Comparison of ENCODE assay signal across 8 mouse cellular contexts in genomic region chr6:117880394-117880838, GRCm38 (mm10). TPM values are rescaled to one million over a fixed set of nuclear protein-coding genes. Genes with fewer than 3 reads are reported as not detected.
DNase-seq lines count a peak whose midpoint lies in the region; ATAC-seq and TF ChIP-seq lines count a peak whose summit lies in the region.

No protein-coding gene starts in this region.

- 37% methylated on average over 3 of the region's 3 CpGs for WGBS in heart, adult 2 months
- WGBS in heart, embryonic 13.5 days = 47% methylated on average over 3 of the region's 3 CpGs
- 40% methylated on average over 3 of the region's 3 CpGs for WGBS in macrophage (ENCODE audit: missing documents)

- peak overlapping the region; percentile 98 for H3K27ac ChIP-seq in heart, adult 2 months
- H3K27ac ChIP-seq in ES-Bruce4 (ENCODE audit: insufficient read depth, low read length) (peak overlapping the region; percentile 94), macrophage (peak overlapping the region; percentile 93)
- peak overlapping the region; percentile 100 for H3K27ac ChIP-seq in heart, embryonic 13.5 days (replicated peaks)

- intact Hi-C loops in heart, adult 2 months (cut with DNase I) = loop anchor here (1.0 kb wide), 1 partner anchor 26 kb away; no protein-coding TSS in a partner anchor
- intact Hi-C loops in heart, postnatal 25 days (cut with DNase I) = loop anchor here (2.0 kb wide), 2 partner anchors 24 to 36 kb away; no protein-coding TSS in a partner anchor

- no peak for TF ChIP-seq POLR2A in heart, adult 2 months (IDR thresholded peaks at IDR 0.05; ENCODE audit: insufficient read depth, low read depth, low read length)
- no peak for TF ChIP-seq POLR2A in ES-Bruce4 (IDR thresholded peaks at IDR 0.05; ENCODE audit: insufficient read depth, low read length)

- no peaks in the 10 kb centered on the region for H3K27me3 ChIP-seq in heart, adult 2 months (ENCODE audit: control insufficient read depth, insufficient read depth, low read length)
- H3K27me3 ChIP-seq in ES-Bruce4 (ENCODE audit: control insufficient read depth, insufficient read depth, low read length, poor library complexity, severe bottlenecking) = no peaks in the 10 kb centered on the region
- H3K27me3 ChIP-seq in heart, embryonic 13.5 days (replicated peaks) = no peaks in the 10 kb centered on the region

- 0 out of 2 replicates have a peak, but pooled peaks cover 1% of the 10 kb centered on the region for H3K4me1 ChIP-seq in heart, adult 2 months (ENCODE audit: control insufficient read depth, insufficient read depth, low read length)
- peaks cover 1% of the 10 kb centered on the region for H3K4me1 ChIP-seq in ES-Bruce4 (ENCODE audit: control insufficient read depth, insufficient read depth, low read length)
- H3K4me1 ChIP-seq in heart, embryonic 13.5 days = peaks cover 12% of the 10 kb centered on the region

- H3K4me2 ChIP-seq in heart, embryonic 13.5 days = peak overlapping the region; percentile 72

- H3K9ac ChIP-seq in heart, adult 2 months (ENCODE audit: low read depth, low read length) = no peak overlapping the region
- peak overlapping the region; percentile 69 for H3K9ac ChIP-seq in ES-Bruce4 (ENCODE audit: low read depth, poor library complexity, severe bottlenecking)
- H3K9ac ChIP-seq in heart, embryonic 13.5 days = peak overlapping the region; percentile 86

- no peaks in the 10 kb centered on the region for H3K9me3 ChIP-seq in ES-Bruce4 (replicated peaks; ENCODE audit: control insufficient read depth, insufficient read depth, low read length, poor library complexity, severe bottlenecking)
- H3K9me3 ChIP-seq in heart, embryonic 13.5 days = no peaks in the 10 kb centered on the region

- H3K4me3 ChIP-seq in heart, adult 2 months = peak overlapping the region; percentile 83
- no peak overlapping the region; the same call in 1 of the 2 replicates for H3K4me3 ChIP-seq in ES-Bruce4 (ENCODE audit: low read depth, low read length)
- peak overlapping the region; percentile 59 for H3K4me3 ChIP-seq in heart, embryonic 13.5 days
- peak overlapping the region; percentile 60 for H3K4me3 ChIP-seq in macrophage (ENCODE audit: inconsistent target)

- no peak for ATAC-seq in heart, embryonic 13.5 days (ENCODE audit: extremely low read depth, insufficient number of reproducible peaks, low FRiP score, low TSS enrichment)

- no peak for TF ChIP-seq CTCF in heart, adult 2 months (IDR thresholded peaks at IDR 0.05)
- no peak for TF ChIP-seq CTCF in ES-Bruce4 (IDR thresholded peaks at IDR 0.05; ENCODE audit: low read depth, low read length)

- no peaks in the 10 kb centered on the region for H3K79me2 ChIP-seq in heart, adult 2 months (replicated peaks; ENCODE audit: control insufficient read depth, insufficient read depth, low read length)
- H3K79me2 ChIP-seq in macrophage (ENCODE audit: inconsistent target) = no peaks in the 10 kb centered on the region

- DNase-seq in heart, adult 2 months = no peak
- no peak for DNase-seq in heart, postnatal 25 days (ENCODE audit: low spot score)
- no peak for DNase-seq in urinary bladder, adult 2 months (ENCODE audit: low spot score)
- DNase-seq in layer of hippocampus, postnatal 25 days (ENCODE audit: extremely low spot score in 1 of 2, low spot score in 1 of 2) = no peak
- no peak for DNase-seq in spleen, adult 12 weeks (ENCODE audit: low spot score)

- no peak for TF ChIP-seq EP300 in heart, adult 2 months (IDR thresholded peaks at IDR 0.05; ENCODE audit: insufficient read depth, low read depth, low read length)
- TF ChIP-seq EP300 in ES-Bruce4 (IDR thresholded peaks at IDR 0.05; ENCODE audit: insufficient read depth, low read depth, low read length) = no peak

- H3K36me3 ChIP-seq in heart, adult 2 months (ENCODE audit: control insufficient read depth, insufficient read depth, low read length) = peaks cover 6% of the 10 kb centered on the region; the same call in 1 of the 2 replicates
- H3K36me3 ChIP-seq in ES-Bruce4 (ENCODE audit: control insufficient read depth, insufficient read depth, low read length, poor library complexity, severe bottlenecking) = no peaks in the 10 kb centered on the region
- H3K36me3 ChIP-seq in heart, embryonic 13.5 days = no peaks in the 10 kb centered on the region
- no peaks in the 10 kb centered on the region for H3K36me3 ChIP-seq in macrophage (ENCODE audit: inconsistent target)

RNA-seq across cellular contexts. Expression of gene Zfp239, which starts 18.5 kb away (rescaled TPM):
- under 1 TPM; 0.47 to 0.64 TPM for total RNA-seq in heart, adult 2 months (2021)
- polyA plus RNA-seq in heart, adult 2 months (2012; rRNA removed) = 0.09 and 0.29 TPM in 2 replicates
- under 1 TPM; 0.16 to 0.25 TPM for total RNA-seq in heart, postnatal 25 days (2021)
- polyA plus RNA-seq in ES-Bruce4 (2011; ENCODE audit: insufficient read depth, insufficient read length, low read depth, missing spikeins) (8.8 and 9.4 TPM in 2 replicates), macrophage (2018) (0.40 to 0.84 TPM (median 0.42 TPM) in 3 replicates)
- 2.0 and 2.1 TPM in 2 replicates for polyA plus RNA-seq in heart, embryonic 13.5 days (2015; fragmentation: Nextera tagmentation; extraction: Ambion mirVana)
- total RNA-seq in macrophage (2018; cell fraction: chromatin; rRNA removed) = 1 to 10 TPM in 2 of 26 experiments, under 1 TPM in 8, not detected in 16; 0.23 to 1.9 (median 0.70) TPM
- under 1 TPM; 0.10 to 0.65 (median 0.20) TPM for total RNA-seq in macrophage (2018; cell fraction: cytosol; rRNA removed)
- total RNA-seq in macrophage (2018; cell fraction: nucleus; rRNA removed) = 1 to 10 TPM in 1 of 26 experiments, under 1 TPM in 10, not detected in 15; 0.17 to 1.2 (median 0.36) TPM
- polyA plus RNA-seq in urinary bladder, adult 2 months (2012; rRNA removed) = 2.0 and 2.1 TPM in 2 replicates
- 10 to 100 TPM; 37.1 to 38.7 TPM for total RNA-seq in layer of hippocampus, postnatal 25 days (2021)

RNA-seq across cellular contexts. Expression of gene Hnrnpf, which starts 19.7 kb away (rescaled TPM):
- total RNA-seq in heart, adult 2 months (2021) = 100 to 1,000 TPM; 185 to 192 TPM
- polyA plus RNA-seq in heart, adult 2 months (2012; rRNA removed) = 66.1 and 95.9 TPM in 2 replicates
- 100 to 1,000 TPM; 192 to 213 TPM for total RNA-seq in heart, postnatal 25 days (2021)
- polyA plus RNA-seq in ES-Bruce4 (2011; ENCODE audit: insufficient read depth, insufficient read length, low read depth, missing spikeins) (1,007 and 1,035 TPM in 2 replicates), macrophage (2018) (406 to 706 TPM (median 525 TPM) in 3 replicates)
- 440 and 506 TPM in 2 replicates for polyA plus RNA-seq in heart, embryonic 13.5 days (2015; fragmentation: Nextera tagmentation; extraction: Ambion mirVana)
- total RNA-seq in macrophage (2018; cell fraction: chromatin; rRNA removed) = 100 to 1,000 TPM in 25 of 26 experiments, 10 to 100 TPM in 1; 89.6 to 241 (median 173) TPM
- total RNA-seq in macrophage (2018; cell fraction: cytosol; rRNA removed) = 100 to 1,000 TPM; 364 to 516 (median 421) TPM
- 100 to 1,000 TPM; 174 to 339 (median 272) TPM for total RNA-seq in macrophage (2018; cell fraction: nucleus; rRNA removed)
- polyA plus RNA-seq in urinary bladder, adult 2 months (2012; rRNA removed) = 285 and 328 TPM in 2 replicates
- total RNA-seq in layer of hippocampus, postnatal 25 days (2021) = 100 to 1,000 TPM; 112 to 124 TPM

RNA-seq across cellular contexts. Expression of gene Zfp637, which starts 39.4 kb away (rescaled TPM):
- total RNA-seq in heart, adult 2 months (2021) = 10 to 100 TPM; 28.4 to 30.9 TPM
- 23.5 and 27.8 TPM in 2 replicates for polyA plus RNA-seq in heart, adult 2 months (2012; rRNA removed)
- total RNA-seq in heart, postnatal 25 days (2021) = 10 to 100 TPM; 31.3 to 32.3 TPM
- 9.5 TPM in 2 replicates for polyA plus RNA-seq in ES-Bruce4 (2011; ENCODE audit: insufficient read depth, insufficient read length, low read depth, missing spikeins)
- polyA plus RNA-seq in heart, embryonic 13.5 days (2015; fragmentation: Nextera tagmentation; extraction: Ambion mirVana) = 64.5 and 64.7 TPM in 2 replicates
- 10 to 100 TPM in 8 of 26 experiments, 1 to 10 TPM in 15, under 1 TPM in 1, not detected in 2; 0.94 to 22.4 (median 7.6) TPM for total RNA-seq in macrophage (2018; cell fraction: chromatin; rRNA removed)
- total RNA-seq in macrophage (2018; cell fraction: cytosol; rRNA removed) = 10 to 100 TPM in 19 of 26 experiments, 1 to 10 TPM in 7; 6.9 to 23.8 (median 14.2) TPM
- total RNA-seq in macrophage (2018; cell fraction: nucleus; rRNA removed) = 10 to 100 TPM in 8 of 26 experiments, 1 to 10 TPM in 18; 1.6 to 22.5 (median 6.0) TPM
- 18.6 to 20.6 TPM (median 19.0 TPM) in 3 replicates for polyA plus RNA-seq in macrophage (2018)
- 54.9 and 58.8 TPM in 2 replicates for polyA plus RNA-seq in urinary bladder, adult 2 months (2012; rRNA removed)
- 10 to 100 TPM; 48.0 to 50.8 TPM for total RNA-seq in layer of hippocampus, postnatal 25 days (2021)

RNA-seq across cellular contexts. Expression of gene Fxyd4, which starts 57.1 kb away (rescaled TPM):
- total RNA-seq in heart, adult 2 months (2021) = not detected
- polyA plus RNA-seq in heart, adult 2 months (2012; rRNA removed) = 0.25 TPM in 1 of 2 replicates, not detected in the other
- total RNA-seq in heart, postnatal 25 days (2021) = not detected
- polyA plus RNA-seq in ES-Bruce4 (2011; ENCODE audit: insufficient read depth, insufficient read length, low read depth, missing spikeins) (not detected in 2 replicates), macrophage (2018) (not detected in 3 replicates)
- 1.9 and 2.5 TPM in 2 replicates for polyA plus RNA-seq in heart, embryonic 13.5 days (2015; fragmentation: Nextera tagmentation; extraction: Ambion mirVana)
- not detected for total RNA-seq in macrophage (2018; cell fraction: chromatin; rRNA removed)
- not detected for total RNA-seq in macrophage (2018; cell fraction: cytosol; rRNA removed)
- not detected for total RNA-seq in macrophage (2018; cell fraction: nucleus; rRNA removed)
- polyA plus RNA-seq in urinary bladder, adult 2 months (2012; rRNA removed) = 5.7 and 7.0 TPM in 2 replicates
- not detected for total RNA-seq in layer of hippocampus, postnatal 25 days (2021)
